Mouse (Mus musculus) right cerebral cortex, adult 18-20 months (tissue): ENCODE results near the gene Anxa9.
A peak's percentile ranks its signal among the peaks of the same experiment; 100 is the strongest.

Experiments used
- DNase-seq: peaks from one replicate; pipeline ENCODE4 v3.0.0; 2022; ENCODE audit warnings: mixed read lengths

The Anxa9 gene

GRCm38 (mm10) chr3:95246465-95247231 lies 60.3 kb downstream of the Anxa9 start:
- peak; percentile 71 for DNase-seq
